Mouse (Mus musculus) limb, embryonic 13.5 days (tissue): ENCODE results near the gene Mthfd2. TPM values are rescaled to one million over a fixed set of nuclear protein-coding genes. Genes with fewer than 3 reads are reported as not detected.

Experiments
- ATAC-seq: fragments of 200-750 bp; cut with Nextera tagmentation; 2 replicates; pipeline ENCODE4 v1.8.0; 2017; ENCODE audit warnings: low read depth, moderate number of reproducible peaks, moderate TSS enrichment; ENCODE audit not compliant: low FRiP score
- H3K27ac ChIP-seq: fragments of 300-500 bp; sonication (generic); 2 replicates; pipeline ENCODE4 v1.5.1; 2015; ENCODE audit warnings: inconsistent platforms, mild to moderate bottlenecking, moderate library complexity
- H3K27me3 ChIP-seq: fragments of 300-500 bp; sonication (generic); 2 replicates; pipeline ENCODE4 v1.6.1; 2015; ENCODE audit warnings: mild to moderate bottlenecking, inconsistent platforms
- H3K36me3 ChIP-seq: fragments of 300-500 bp; sonication (generic); 2 replicates; pipeline ENCODE4 v1.6.1; 2015; ENCODE audit warnings: inconsistent platforms, mild to moderate bottlenecking, moderate library complexity
- H3K4me1 ChIP-seq: fragments of 300-500 bp; sonication (generic); 2 replicates; pipeline ENCODE4 v1.6.1; 2015; ENCODE audit warnings: inconsistent platforms
- H3K4me2 ChIP-seq: fragments of 300-500 bp; sonication (generic); replicated peaks from 2 replicates; pipeline ENCODE4 v1.6.1; 2015; ENCODE audit warnings: inconsistent platforms, mild to moderate bottlenecking, moderate library complexity
- H3K4me3 ChIP-seq: fragments of 300-500 bp; sonication (generic); 2 replicates; pipeline ENCODE4 v1.5.1; 2015; ENCODE audit warnings: moderate library complexity, mild to moderate bottlenecking, inconsistent platforms
- H3K9ac ChIP-seq: fragments of 300-500 bp; sonication (generic); 2 replicates; pipeline ENCODE4 v1.6.1; 2015; ENCODE audit warnings: mild to moderate bottlenecking, inconsistent platforms
- H3K9me3 ChIP-seq: fragments of 300-500 bp; sonication (generic); 2 replicates; pipeline ENCODE4 v1.6.1; 2016; ENCODE audit warnings: inconsistent platforms
- WGBS: fragments of 180-500 bp; shearing (Covaris S2); methylation state at CpG from one replicate; pipeline ENCODE4 v1.1.7; 2015; 5-methylcytosine and 5-hydroxymethylcytosine counted together
- polyA plus RNA-seq: library from polyadenylated mRNA; unstranded; fragments of >200 nt; fragmentation: Nextera tagmentation; extraction: Ambion mirVana; gene quantifications from 2 replicates; pipeline ENCODE4 v1.2.1, GENCODE M21; 2015

Gene Mthfd2
- polyA plus RNA-seq, 1 experiment from 2014 or later, result 40.5 TPM

- Histone ChIP-seq H3K4me2 (no peak overlapping the region), H3K9ac (no peak overlapping the region), H3K27ac (no peak overlapping the region), H3K4me1 (peaks cover 12% of the 10 kb centered on the region), H3K27me3 (no peaks in the 10 kb centered on the region), H3K4me3 (no peak overlapping the region), H3K9me3 (no peaks in the 10 kb centered on the region), H3K36me3 (peaks cover under 1% of the 10 kb centered on the region; the same call in 1 of the 2 replicates)
- WGBS, result 66% methylated on average over 8 of the region's 8 CpGs
- no peak for ATAC-seq
Measured at GRCm38 (mm10) chr6:83323652-83324419, 1.9 kb downstream of the Mthfd2 start.

GRCm38 (mm10) chr6:83322794-83323193 lies 2.9 kb downstream of the Mthfd2 start:
- Histone ChIP-seq H3K36me3 (no peaks in the 10 kb centered on the region), H3K27me3 (no peaks in the 10 kb centered on the region), H3K4me3 (no peak overlapping the region), H3K9ac (no peak overlapping the region), H3K4me2 (no peak overlapping the region), H3K4me1 (peaks cover 11% of the 10 kb centered on the region), H3K27ac (no peak overlapping the region), H3K9me3 (no peaks in the 10 kb centered on the region)
- no peak for ATAC-seq
- WGBS, result 63% methylated on average over 2 of the region's 2 CpGs

GRCm38 (mm10) chr6:83321927-83322326 lies 3.8 kb downstream of the Mthfd2 start:
- Histone ChIP-seq H3K36me3 (no peaks in the 10 kb centered on the region), H3K27me3 (no peaks in the 10 kb centered on the region), H3K4me3 (no peak overlapping the region), H3K9ac (no peak overlapping the region), H3K9me3 (no peaks in the 10 kb centered on the region), H3K4me2 (no peak overlapping the region), H3K4me1 (peaks cover 7% of the 10 kb centered on the region), H3K27ac (no peak overlapping the region)
- 88% methylated on average over 1 of the region's 1 CpGs for WGBS
- ATAC-seq, result no peak

- WGBS, result under 1% methylated on average over 52 of the region's 52 CpGs
Measured at GRCm38 (mm10) chr6:83317108-83317741, 8.5 kb downstream of the Mthfd2 start.

GRCm38 (mm10) chr6:83316022-83316421 lies 9.7 kb downstream of the Mthfd2 start:
- no peak for ATAC-seq
- H3K9ac ChIP-seq, result peak overlapping the region; percentile 8; the same call in 1 of the 2 replicates
- H3K9me3 ChIP-seq, result no peaks in the 10 kb centered on the region
- peak overlapping the region; percentile 89 for H3K4me3 ChIP-seq
- no peaks in the 10 kb centered on the region for H3K27me3 ChIP-seq
- WGBS, result 3% methylated on average over 10 of the region's 10 CpGs
- peaks cover 17% of the 10 kb centered on the region for H3K4me1 ChIP-seq
- H3K27ac ChIP-seq, result no peak overlapping the region
- H3K4me2 ChIP-seq, result peak overlapping the region; percentile 74
- peaks cover 23% of the 10 kb centered on the region for H3K36me3 ChIP-seq

More at GRCm38 (mm10) chr6:83317108-83317741, 8.5 kb downstream of the Mthfd2 start:
- H3K9ac ChIP-seq, result peak overlapping the region; percentile 86
- peaks cover 11% of the 10 kb centered on the region for H3K36me3 ChIP-seq
- peaks cover 17% of the 10 kb centered on the region for H3K4me1 ChIP-seq
- peak overlapping the region; percentile 48; the same call in 1 of the 2 replicates for H3K27ac ChIP-seq
- H3K9me3 ChIP-seq, result no peaks in the 10 kb centered on the region
- peak; percentile 98 for ATAC-seq
- H3K27me3 ChIP-seq, result no peaks in the 10 kb centered on the region
- H3K4me3 ChIP-seq, result peak overlapping the region; percentile 89
- H3K4me2 ChIP-seq, result peak overlapping the region; percentile 74

GRCm38 (mm10) chr6:83315293-83315692 lies 10.4 kb downstream of the Mthfd2 start:
- Histone ChIP-seq H3K36me3 (peaks cover 30% of the 10 kb centered on the region), H3K27ac (no peak overlapping the region), H3K4me3 (peak overlapping the region; percentile 89; the same call in 1 of the 2 replicates), H3K9ac (no peak overlapping the region), H3K27me3 (no peaks in the 10 kb centered on the region), H3K9me3 (no peaks in the 10 kb centered on the region), H3K4me2 (peak overlapping the region; percentile 74), H3K4me1 (peaks cover 17% of the 10 kb centered on the region)
- no peak for ATAC-seq

- ATAC-seq, result no peak
- H3K27me3 ChIP-seq, result no peaks in the 10 kb centered on the region
- H3K9me3 ChIP-seq, result no peaks in the 10 kb centered on the region
- no peak overlapping the region for H3K9ac ChIP-seq
- no peak overlapping the region for H3K4me2 ChIP-seq
- H3K4me1 ChIP-seq, result peaks cover 17% of the 10 kb centered on the region
- H3K4me3 ChIP-seq, result no peak overlapping the region
- H3K27ac ChIP-seq, result no peak overlapping the region
- WGBS, result 88% methylated on average over 8 of the region's 8 CpGs
- peaks cover 54% of the 10 kb centered on the region for H3K36me3 ChIP-seq
Measured at GRCm38 (mm10) chr6:83312514-83312913, 13.2 kb downstream of the Mthfd2 start.

- WGBS, result 86% methylated on average over 7 of the region's 7 CpGs
- Histone ChIP-seq H3K36me3 (peaks cover 59% of the 10 kb centered on the region), H3K27me3 (no peaks in the 10 kb centered on the region), H3K27ac (no peak overlapping the region), H3K9ac (no peak overlapping the region), H3K4me2 (no peak overlapping the region), H3K9me3 (no peaks in the 10 kb centered on the region), H3K4me3 (no peak overlapping the region), H3K4me1 (peaks cover 17% of the 10 kb centered on the region)
- ATAC-seq, result no peak
Measured at GRCm38 (mm10) chr6:83312021-83312420, 13.7 kb downstream of the Mthfd2 start.

GRCm38 (mm10) chr6:83311206-83311605 lies 14.5 kb downstream of the Mthfd2 start:
- peaks cover 67% of the 10 kb centered on the region for H3K36me3 ChIP-seq
- 94% methylated on average over 11 of the region's 11 CpGs for WGBS

GRCm38 (mm10) chr6:83309017-83309416 lies 16.7 kb downstream of the Mthfd2 start:
- ATAC-seq, result no peak
- 94% methylated on average over 7 of the region's 7 CpGs for WGBS
- Histone ChIP-seq H3K4me3 (no peak overlapping the region), H3K9ac (no peak overlapping the region), H3K27ac (no peak overlapping the region), H3K4me1 (no peaks in the 10 kb centered on the region), H3K27me3 (no peaks in the 10 kb centered on the region), H3K9me3 (no peaks in the 10 kb centered on the region), H3K36me3 (peaks cover 84% of the 10 kb centered on the region), H3K4me2 (no peak overlapping the region)

More at GRCm38 (mm10) chr6:83311206-83311605, 14.5 kb downstream of the Mthfd2 start:
- H3K27me3 ChIP-seq, result no peaks in the 10 kb centered on the region
- H3K9me3 ChIP-seq, result no peaks in the 10 kb centered on the region
- no peak overlapping the region for H3K27ac ChIP-seq
- H3K4me1 ChIP-seq, result peaks cover 9% of the 10 kb centered on the region
- no peak for ATAC-seq
- H3K9ac ChIP-seq, result no peak overlapping the region
- no peak overlapping the region for H3K4me3 ChIP-seq
- no peak overlapping the region for H3K4me2 ChIP-seq

GRCm38 (mm10) chr6:83302264-83302663 lies 23.4 kb downstream of the Mthfd2 start:
- Histone ChIP-seq H3K36me3 (peaks cover 27% of the 10 kb centered on the region), H3K4me1 (peaks cover 11% of the 10 kb centered on the region), H3K27ac (no peak overlapping the region), H3K4me3 (no peak overlapping the region), H3K9me3 (no peaks in the 10 kb centered on the region), H3K27me3 (no peaks in the 10 kb centered on the region), H3K4me2 (no peak overlapping the region), H3K9ac (no peak overlapping the region)
- 61% methylated on average over 5 of the region's 5 CpGs for WGBS
- ATAC-seq, result no peak

- no peak overlapping the region for H3K4me3 ChIP-seq
- 86% methylated on average over 2 of the region's 2 CpGs for WGBS
- H3K4me1 ChIP-seq, result peaks cover 11% of the 10 kb centered on the region
- no peak overlapping the region for H3K9ac ChIP-seq
- no peak overlapping the region for H3K27ac ChIP-seq
- no peaks in the 10 kb centered on the region for H3K27me3 ChIP-seq
- peaks cover 18% of the 10 kb centered on the region for H3K36me3 ChIP-seq
- H3K9me3 ChIP-seq, result no peaks in the 10 kb centered on the region
- H3K4me2 ChIP-seq, result no peak overlapping the region
- ATAC-seq, result no peak
Measured at GRCm38 (mm10) chr6:83301294-83301693, 24.4 kb downstream of the Mthfd2 start.
